Mouse (Mus musculus) stomach, postnatal 0 days (tissue): ENCODE results near the gene Dner. TPM values are rescaled to one million over a fixed set of nuclear protein-coding genes. Genes with fewer than 3 reads are reported as not detected.

Source experiments
- ATAC-seq: fragments of 200-750 bp; cut with Nextera tagmentation; 2 replicates; pipeline ENCODE4 v1.8.0; 2017; ENCODE audit not compliant: low FRiP score, low TSS enrichment
- DNase-seq: peaks from one replicate; pipeline ENCODE4 v3.0.0-alpha.2; 2016; ENCODE audit warnings: low spot score
- H3K27ac ChIP-seq: fragments of 300-500 bp; sonication (generic); replicated peaks from 2 replicates; pipeline ENCODE4 v1.5.1; 2014; ENCODE audit warnings: mild to moderate bottlenecking, control low read depth
- H3K27me3 ChIP-seq: fragments of 300-500 bp; sonication (generic); 2 replicates; pipeline ENCODE4 v1.6.1; 2014; ENCODE audit warnings: low read length; ENCODE audit not compliant: control insufficient read depth, insufficient read depth
- H3K36me3 ChIP-seq: fragments of 300-500 bp; sonication (generic); 2 replicates; pipeline ENCODE4 v1.6.1; 2014; ENCODE audit warnings: low read length, mixed read lengths; ENCODE audit not compliant: control insufficient read depth, insufficient read depth
- H3K4me1 ChIP-seq: fragments of 300-500 bp; sonication (generic); replicated peaks from 2 replicates; pipeline ENCODE4 v1.6.1; 2014; ENCODE audit warnings: antibody characterized with exemption; ENCODE audit not compliant: control insufficient read depth, insufficient read depth
- H3K4me2 ChIP-seq: fragments of 300-500 bp; sonication (generic); replicated peaks from 2 replicates; pipeline ENCODE4 v1.6.1; 2014; ENCODE audit warnings: low read depth, mild to moderate bottlenecking, control low read depth, moderate library complexity
- H3K4me3 ChIP-seq: fragments of 300-500 bp; sonication (generic); 2 replicates; pipeline ENCODE4 v1.5.1; 2014; ENCODE audit warnings: low read depth, low read length, control low read depth
- H3K9ac ChIP-seq: fragments of 300-500 bp; sonication (generic); 2 replicates; pipeline ENCODE4 v1.6.1; 2014; ENCODE audit warnings: mild to moderate bottlenecking, low read length, control low read depth, mixed read lengths
- H3K9me3 ChIP-seq: fragments of 300-500 bp; sonication (generic); 2 replicates; pipeline ENCODE4 v1.6.1; 2016; ENCODE audit warnings: low read length; ENCODE audit not compliant: control insufficient read depth
- CTCF ChIP-seq: IDR thresholded peaks from 2 replicates; pipeline ENCODE4 v1.5.1; 2016; ENCODE audit warnings: antibody characterized with exemption, low read depth, mild to moderate bottlenecking, moderate library complexity
- EP300 ChIP-seq: optimal IDR thresholded peaks from 2 replicates; pipeline ENCODE3; 2016; ENCODE audit warnings: antibody characterized with exemption
- WGBS: fragments of 180-500 bp; shearing (Covaris S2); extraction: QIAGEN DNeasy Blood & Tissue Kit; methylation state at CpG from one replicate; pipeline ENCODE4 v1.1.7; 2014; 5-methylcytosine and 5-hydroxymethylcytosine counted together
- polyA plus RNA-seq: library from polyadenylated mRNA; unstranded; fragments of >200 nt; fragmentation: Nextera tagmentation; extraction: Ambion mirVana; gene quantifications from 2 replicates; pipeline ENCODE4 v1.2.1, GENCODE M21; 2015

Dner gene
- polyA plus RNA-seq, 1 experiment from 2014 or later: 2.9 TPM

- Histone ChIP-seq H3K4me1 (no peaks in the 10 kb centered on the region), H3K36me3 (no peaks in the 10 kb centered on the region), H3K9me3 (no peaks in the 10 kb centered on the region), H3K27ac (no peak overlapping the region), H3K27me3 (no peaks in the 10 kb centered on the region), H3K4me2 (no peak overlapping the region), H3K9ac (no peak overlapping the region), H3K4me3 (no peak overlapping the region)
- TF ChIP-seq EP300 (no peak), CTCF (no peak)
- 57% methylated on average over 1 of the region's 1 CpGs for WGBS
- DNase-seq (no peak), ATAC-seq (no peak)
These were observed 263.7 kb downstream of the Dner start for GRCm38 (mm10) chr1:84432311-84432710.

- no peak overlapping the region for H3K4me2 ChIP-seq
- no peak overlapping the region for H3K4me3 ChIP-seq
- no peaks in the 10 kb centered on the region for H3K36me3 ChIP-seq
- WGBS: 59% methylated on average over 1 of the region's 1 CpGs
- TF ChIP-seq EP300 (no peak), CTCF (no peak)
- no peak overlapping the region for H3K9ac ChIP-seq
- ATAC-seq: no peak
- no peaks in the 10 kb centered on the region for H3K4me1 ChIP-seq
- no peak for DNase-seq
- H3K9me3 ChIP-seq: no peaks in the 10 kb centered on the region
- no peak overlapping the region for H3K27ac ChIP-seq
- no peaks in the 10 kb centered on the region for H3K27me3 ChIP-seq
These were observed 267.7 kb downstream of the Dner start for GRCm38 (mm10) chr1:84428331-84428730.

GRCm38 (mm10) chr1:84427757-84428156 is 268.3 kb downstream of the Dner start:
- Histone ChIP-seq H3K27ac (no peak overlapping the region), H3K9ac (no peak overlapping the region), H3K4me2 (no peak overlapping the region), H3K36me3 (no peaks in the 10 kb centered on the region), H3K9me3 (no peaks in the 10 kb centered on the region), H3K27me3 (no peaks in the 10 kb centered on the region), H3K4me1 (no peaks in the 10 kb centered on the region), H3K4me3 (no peak overlapping the region)
- DNase-seq (no peak), ATAC-seq (no peak)
- 70% methylated on average over 11 of the region's 11 CpGs for WGBS
- TF ChIP-seq EP300 (no peak), CTCF (no peak)

- Histone ChIP-seq H3K9me3 (no peaks in the 10 kb centered on the region), H3K27ac (no peak overlapping the region), H3K9ac (no peak overlapping the region), H3K4me3 (no peak overlapping the region), H3K4me1 (no peaks in the 10 kb centered on the region), H3K4me2 (no peak overlapping the region), H3K27me3 (no peaks in the 10 kb centered on the region), H3K36me3 (no peaks in the 10 kb centered on the region)
- ATAC-seq (no peak), DNase-seq (no peak)
- 79% methylated on average over 5 of the region's 5 CpGs for whole genome bisulfite sequencing
- TF ChIP-seq CTCF: no peak
- TF ChIP-seq EP300: no peak
These were observed 269.3 kb downstream of the Dner start for GRCm38 (mm10) chr1:84426679-84427078.

- Histone ChIP-seq H3K36me3 (no peaks in the 10 kb centered on the region), H3K9me3 (no peaks in the 10 kb centered on the region), H3K4me2 (no peak overlapping the region), H3K27me3 (no peaks in the 10 kb centered on the region), H3K4me3 (no peak overlapping the region), H3K9ac (no peak overlapping the region), H3K4me1 (no peaks in the 10 kb centered on the region), H3K27ac (no peak overlapping the region)
- 52% methylated on average over 2 of the region's 2 CpGs for WGBS
- DNase-seq (no peak), ATAC-seq (no peak)
- TF ChIP-seq CTCF (no peak), EP300 (no peak)
These were observed 273.1 kb downstream of the Dner start for GRCm38 (mm10) chr1:84422881-84423280.

- DNase-seq (no peak), ATAC-seq (no peak)
- no peak overlapping the region for H3K9ac ChIP-seq
- no peak overlapping the region for H3K4me2 ChIP-seq
- TF ChIP-seq CTCF (no peak), EP300 (no peak)
- H3K27ac ChIP-seq: no peak overlapping the region
- H3K4me1 ChIP-seq: no peaks in the 10 kb centered on the region
- no peaks in the 10 kb centered on the region for H3K9me3 ChIP-seq
- H3K36me3 ChIP-seq: no peaks in the 10 kb centered on the region
- H3K27me3 ChIP-seq: no peaks in the 10 kb centered on the region
- H3K4me3 ChIP-seq: no peak overlapping the region
- 85% methylated on average over 1 of the region's 1 CpGs for WGBS
These were observed 274.2 kb downstream of the Dner start for GRCm38 (mm10) chr1:84421845-84422244.
